Mouse (Mus musculus): ENCODE data around the gene Fam173b. TPM values are rescaled to one million over a fixed set of nuclear protein-coding genes. Genes with fewer than 3 reads are reported as not detected.
A peak's percentile ranks its signal among the peaks of the same experiment; 100 is the strongest.

Fam173b gene
- polyA plus RNA-seq, 1 experiment from 2014 or later: 9.3 TPM

GRCm38 (mm10) chr15:31606821-31607220 lies 5.2 kb downstream of the Fam173b start:
- Histone ChIP-seq H3K4me3 (ENCODE audit: low read depth, low read length) (no peak overlapping the region), H3K27ac (ENCODE audit: low read depth) (peak overlapping the region; percentile 64)

GRCm38 (mm10) chr15:31611027-31611426 lies 9.4 kb downstream of the Fam173b start:
- peak; percentile 62 for TF ChIP-seq CTCF (IDR thresholded peaks at IDR 0.05; ENCODE audit: low read depth)
- TF ChIP-seq EP300 (IDR thresholded peaks at IDR 0.05; ENCODE audit: low read depth): no peak
- H3K4me1 ChIP-seq (ENCODE audit: insufficient read depth): peaks cover 3% of the 10 kb centered on the region; the same call in 1 of the 2 replicates
- H3K9me3 ChIP-seq (ENCODE audit: low read length): no peaks in the 10 kb centered on the region
- WGBS (ENCODE audit: insufficient replicate concordance): 66% methylated on average over 3 of the region's 3 CpGs
- no peak overlapping the region for H3K27ac ChIP-seq (ENCODE audit: low read depth)
- ATAC-seq (peak; percentile 50; the same call in 1 of the 2 replicates), DNase-seq (peak; percentile 46)
- no peak overlapping the region for H3K4me2 ChIP-seq (ENCODE audit: low read depth, low read length)
- no peaks in the 10 kb centered on the region for H3K27me3 ChIP-seq (ENCODE audit: insufficient read depth, low read length)
- H3K9ac ChIP-seq (replicated peaks): no peak overlapping the region
- H3K4me3 ChIP-seq (ENCODE audit: low read depth, low read length): no peak overlapping the region
- 0 out of 2 replicates have a peak, but pooled peaks cover 5% of the 10 kb centered on the region for H3K36me3 ChIP-seq (replicated peaks; ENCODE audit: insufficient read depth, low read length)

More at GRCm38 (mm10) chr15:31606821-31607220, 5.2 kb downstream of the Fam173b start:
- Histone ChIP-seq H3K9ac (replicated peaks) (no peak overlapping the region), H3K4me2 (ENCODE audit: low read depth, low read length) (peak overlapping the region; percentile 38), H3K36me3 (replicated peaks; ENCODE audit: insufficient read depth, low read length) (0 out of 2 replicates have a peak, but pooled peaks cover 2% of the 10 kb centered on the region), H3K9me3 (ENCODE audit: low read length) (no peaks in the 10 kb centered on the region), H3K27me3 (ENCODE audit: insufficient read depth, low read length) (no peaks in the 10 kb centered on the region), H3K4me1 (ENCODE audit: insufficient read depth) (peaks cover 9% of the 10 kb centered on the region)
- DNase-seq (peak; percentile 59), ATAC-seq (peak; percentile 40)
- 59% methylated on average over 6 of the region's 6 CpGs for WGBS (ENCODE audit: insufficient replicate concordance)
- TF ChIP-seq CTCF (IDR thresholded peaks at IDR 0.05; ENCODE audit: low read depth) (no peak), EP300 (IDR thresholded peaks at IDR 0.05; ENCODE audit: low read depth) (no peak)

GRCm38 (mm10) chr15:31611976-31612375 lies 10.3 kb downstream of the Fam173b start:
- 66% methylated on average over 4 of the region's 4 CpGs for WGBS (ENCODE audit: insufficient replicate concordance)
- TF ChIP-seq CTCF (IDR thresholded peaks at IDR 0.05; ENCODE audit: low read depth): no peak
- no peak for TF ChIP-seq EP300 (IDR thresholded peaks at IDR 0.05; ENCODE audit: low read depth)
- DNase-seq: no peak
- Histone ChIP-seq H3K27ac (ENCODE audit: low read depth) (no peak overlapping the region), H3K4me1 (ENCODE audit: insufficient read depth) (peaks cover 3% of the 10 kb centered on the region; the same call in 1 of the 2 replicates), H3K9ac (replicated peaks) (no peak overlapping the region), H3K27me3 (ENCODE audit: insufficient read depth, low read length) (no peaks in the 10 kb centered on the region), H3K4me3 (ENCODE audit: low read depth, low read length) (no peak overlapping the region), H3K36me3 (replicated peaks; ENCODE audit: insufficient read depth, low read length) (peaks cover 8% of the 10 kb centered on the region; the same call in 1 of the 2 replicates), H3K4me2 (ENCODE audit: low read depth, low read length) (no peak overlapping the region), H3K9me3 (ENCODE audit: low read length) (no peaks in the 10 kb centered on the region)
- ATAC-seq: peak; percentile 27; the same call in 1 of the 2 replicates

- Histone ChIP-seq H3K36me3 (replicated peaks; ENCODE audit: insufficient read depth, low read length) (peaks cover 15% of the 10 kb centered on the region; the same call in 1 of the 2 replicates), H3K9ac (replicated peaks) (no peak overlapping the region), H3K4me3 (ENCODE audit: low read depth, low read length) (no peak overlapping the region), H3K4me2 (ENCODE audit: low read depth, low read length) (no peak overlapping the region), H3K27me3 (ENCODE audit: insufficient read depth, low read length) (no peaks in the 10 kb centered on the region), H3K9me3 (ENCODE audit: low read length) (no peaks in the 10 kb centered on the region), H3K4me1 (ENCODE audit: insufficient read depth) (no peaks in the 10 kb centered on the region), H3K27ac (ENCODE audit: low read depth) (no peak overlapping the region)
- ATAC-seq: no peak
- no peak for DNase-seq
- TF ChIP-seq CTCF (IDR thresholded peaks at IDR 0.05; ENCODE audit: low read depth) (no peak), EP300 (IDR thresholded peaks at IDR 0.05; ENCODE audit: low read depth) (no peak)
- WGBS (ENCODE audit: insufficient replicate concordance): 77% methylated on average over 6 of the region's 6 CpGs
Observed at GRCm38 (mm10) chr15:31613826-31614453, 12.3 kb downstream of the Fam173b start.

- DNase-seq: no peak
- no peak overlapping the region for H3K4me3 ChIP-seq (ENCODE audit: low read depth, low read length)
- no peak for ATAC-seq
- no peaks in the 10 kb centered on the region for H3K4me1 ChIP-seq (ENCODE audit: insufficient read depth)
- peaks cover 15% of the 10 kb centered on the region; the same call in 1 of the 2 replicates for H3K36me3 ChIP-seq (replicated peaks; ENCODE audit: insufficient read depth, low read length)
- H3K4me2 ChIP-seq (ENCODE audit: low read depth, low read length): no peak overlapping the region
- H3K9me3 ChIP-seq (ENCODE audit: low read length): no peaks in the 10 kb centered on the region
- no peaks in the 10 kb centered on the region for H3K27me3 ChIP-seq (ENCODE audit: insufficient read depth, low read length)
- no peak overlapping the region for H3K27ac ChIP-seq (ENCODE audit: low read depth)
- no peak overlapping the region for H3K9ac ChIP-seq (replicated peaks)
- no peak for TF ChIP-seq CTCF (IDR thresholded peaks at IDR 0.05; ENCODE audit: low read depth)
- no peak for TF ChIP-seq EP300 (IDR thresholded peaks at IDR 0.05; ENCODE audit: low read depth)
- WGBS (ENCODE audit: insufficient replicate concordance): 87% methylated on average over 2 of the region's 2 CpGs
Observed at GRCm38 (mm10) chr15:31614666-31615065, 13.0 kb downstream of the Fam173b start.

GRCm38 (mm10) chr15:31617261-31617660 lies 15.6 kb downstream of the Fam173b start:
- TF ChIP-seq EP300 (IDR thresholded peaks at IDR 0.05; ENCODE audit: low read depth) (no peak), CTCF (IDR thresholded peaks at IDR 0.05; ENCODE audit: low read depth) (no peak)
- Histone ChIP-seq H3K27ac (ENCODE audit: low read depth) (no peak overlapping the region), H3K36me3 (replicated peaks; ENCODE audit: insufficient read depth, low read length) (peaks cover 21% of the 10 kb centered on the region), H3K9ac (replicated peaks) (no peak overlapping the region), H3K27me3 (ENCODE audit: insufficient read depth, low read length) (no peaks in the 10 kb centered on the region), H3K4me2 (ENCODE audit: low read depth, low read length) (no peak overlapping the region), H3K9me3 (ENCODE audit: low read length) (no peaks in the 10 kb centered on the region), H3K4me3 (ENCODE audit: low read depth, low read length) (no peak overlapping the region), H3K4me1 (ENCODE audit: insufficient read depth) (no peaks in the 10 kb centered on the region)
- WGBS (ENCODE audit: insufficient replicate concordance): 78% methylated on average over 9 of the region's 9 CpGs
- ATAC-seq (no peak), DNase-seq (no peak)

All from liver, postnatal 0 days (tissue).